Mouse (Mus musculus) kidney, embryonic 16.5 days (tissue): ENCODE measurements around the gene Olfr433. TPM values are rescaled to one million over a fixed set of nuclear protein-coding genes. Genes with fewer than 3 reads are reported as not detected.
"Not testable (repeated sequence)": the region's sequence is repeated elsewhere in the genome, so short reads cannot be mapped to it uniquely, and the experiment has no call there.

Experiments used
- ATAC-seq: fragments of 200-750 bp; cut with Nextera tagmentation; 2 replicates; pipeline ENCODE4 v1.8.0; 2017; ENCODE audit warnings: moderate TSS enrichment; ENCODE audit not compliant: low FRiP score, low TSS enrichment
- H3K27ac ChIP-seq: fragments of 300-500 bp; sonication (generic); 2 replicates; pipeline ENCODE4 v1.5.1; 2014; ENCODE audit warnings: low read length
- H3K27me3 ChIP-seq: fragments of 300-500 bp; sonication (generic); 2 replicates; pipeline ENCODE4 v1.6.1; 2014; ENCODE audit warnings: low read length, control low read depth, mixed read lengths; ENCODE audit not compliant: insufficient read depth
- H3K36me3 ChIP-seq: fragments of 300-500 bp; sonication (generic); 2 replicates; pipeline ENCODE4 v1.6.1; 2014; ENCODE audit warnings: low read length, control low read depth, mixed read lengths; ENCODE audit not compliant: insufficient read depth
- H3K4me1 ChIP-seq: fragments of 300-500 bp; sonication (generic); 2 replicates; pipeline ENCODE4 v1.6.1; 2014; ENCODE audit warnings: low read length, control low read depth, mixed read lengths; ENCODE audit not compliant: insufficient read depth
- H3K4me2 ChIP-seq: fragments of 300-500 bp; sonication (generic); replicated peaks from 2 replicates; pipeline ENCODE4 v1.6.1; 2014; ENCODE audit warnings: low read depth, low read length
- H3K4me3 ChIP-seq: fragments of 300-500 bp; sonication (generic); 2 replicates; pipeline ENCODE4 v1.5.1; 2014; ENCODE audit warnings: mild to moderate bottlenecking, low read length
- H3K9ac ChIP-seq: fragments of 300-500 bp; sonication (generic); replicated peaks from 2 replicates; pipeline ENCODE4 v1.6.1; 2014; ENCODE audit warnings: low read length
- H3K9me3 ChIP-seq: fragments of 300-500 bp; sonication (generic); 2 replicates; pipeline ENCODE4 v1.6.1; 2016; ENCODE audit warnings: low read length, control low read depth
- WGBS: fragments of 180-500 bp; shearing (Covaris S2); extraction: QIAGEN DNeasy Blood & Tissue Kit; methylation state at CpG from one replicate; pipeline ENCODE4 v1.1.7; 2014; 5-methylcytosine and 5-hydroxymethylcytosine counted together
- polyA plus RNA-seq: library from polyadenylated mRNA; unstranded; fragments of >200 nt; fragmentation: Nextera tagmentation; extraction: Ambion mirVana; gene quantifications from 2 replicates; pipeline ENCODE4 v1.2.1, GENCODE M21; 2015

Olfr433 gene
- polyA plus RNA-seq, 1 experiment from 2014 or later: 0.06 TPM

DNA sequence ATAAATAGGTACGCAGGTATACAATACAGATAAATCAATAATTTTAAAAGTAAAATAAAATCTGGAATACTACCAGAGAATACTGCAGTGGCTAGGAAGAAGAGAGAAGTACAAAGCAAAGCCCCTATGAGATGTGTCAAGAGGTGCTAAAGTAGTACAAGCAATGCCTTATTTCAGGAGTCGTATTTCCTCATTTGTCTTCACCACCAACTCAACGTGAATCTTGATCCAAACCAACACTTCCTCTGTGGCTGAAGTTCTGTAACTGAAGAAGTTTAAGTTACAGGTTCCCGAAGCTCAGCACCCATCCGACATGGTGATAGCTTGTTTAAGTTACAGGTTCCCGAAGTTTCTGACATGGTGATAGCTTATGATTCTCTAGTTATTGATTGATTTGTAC is 7.7 kb downstream of the Olfr433 start:
- not testable (repeated sequence) for ATAC-seq

DNA sequence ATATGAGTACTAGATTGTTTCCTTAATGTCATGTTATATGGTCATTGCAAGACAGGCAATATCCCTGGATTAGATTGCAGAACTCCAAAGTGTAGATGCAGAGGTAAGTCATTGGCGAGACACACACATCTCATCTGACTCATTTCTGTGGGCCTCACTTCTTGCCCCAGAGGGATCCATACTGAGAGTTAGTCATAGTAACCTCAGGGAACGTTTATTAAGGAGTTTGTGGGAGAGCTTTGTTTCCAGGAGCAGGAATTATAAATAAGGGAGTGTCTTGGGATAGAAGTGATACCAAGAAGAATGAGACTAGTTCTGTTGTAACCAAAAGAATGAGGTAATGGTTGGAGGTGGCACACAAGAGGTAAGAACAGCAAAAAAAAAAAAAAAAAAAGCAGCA is 8.4 kb downstream of the Olfr433 start, which contains the start of gene Olfr432:
Gene Olfr432, plus strand, starts transcription at position 313 of the 400 bp plus-strand sequence.
- WGBS: 65% methylated on average over 2 of the region's 2 CpGs
- H3K4me3 ChIP-seq: no peak within 1 kb of the TSS
- H3K27ac ChIP-seq: no peak within 1 kb of the TSS
- H3K36me3 ChIP-seq: no peaks in the 10 kb centered on the region
- H3K9ac ChIP-seq: no peak within 1 kb of the TSS
- H3K4me2 ChIP-seq: no peak within 1 kb of the TSS
- no peaks in the 10 kb centered on the region for H3K4me1 ChIP-seq
- H3K27me3 ChIP-seq: no peaks in the 10 kb centered on the region
- H3K9me3 ChIP-seq: no peaks in the 10 kb centered on the region
- no peak for ATAC-seq

More for the DNA sequence above, 7.7 kb downstream of the Olfr433 start:
- not testable (repeated sequence) for H3K36me3 ChIP-seq, H3K4me2 ChIP-seq, H3K9me3 ChIP-seq, H3K4me1 ChIP-seq, H3K4me3 ChIP-seq, H3K27me3 ChIP-seq, H3K27ac ChIP-seq, H3K9ac ChIP-seq
- 63% methylated on average over 6 of the region's 6 CpGs for whole genome bisulfite sequencing

DNA sequence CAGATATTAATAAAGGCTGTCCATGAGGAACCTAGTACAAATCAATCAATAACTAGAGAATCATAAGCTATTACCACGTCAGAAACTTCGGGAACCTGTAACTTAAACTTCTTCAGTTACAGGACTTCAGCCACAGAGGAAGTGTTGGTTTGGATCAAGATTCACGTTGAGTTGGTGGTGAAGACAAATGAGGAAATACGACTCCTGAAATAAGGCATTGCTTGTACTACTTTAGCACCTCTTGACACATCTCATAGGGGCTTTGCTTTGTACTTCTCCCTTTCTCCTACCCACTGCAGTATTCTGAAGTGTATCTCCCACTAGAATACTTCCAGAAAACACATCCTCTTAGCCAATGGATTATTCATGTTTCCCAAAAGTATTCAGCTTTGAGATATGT is 8.9 kb downstream of the Olfr433 start:
- not testable (repeated sequence) for H3K9me3 ChIP-seq, H3K4me1 ChIP-seq, H3K27ac ChIP-seq, H3K4me2 ChIP-seq, H3K4me3 ChIP-seq, H3K36me3 ChIP-seq, H3K27me3 ChIP-seq, H3K9ac ChIP-seq, ATAC-seq
- WGBS: 50% methylated on average over 4 of the region's 4 CpGs

DNA sequence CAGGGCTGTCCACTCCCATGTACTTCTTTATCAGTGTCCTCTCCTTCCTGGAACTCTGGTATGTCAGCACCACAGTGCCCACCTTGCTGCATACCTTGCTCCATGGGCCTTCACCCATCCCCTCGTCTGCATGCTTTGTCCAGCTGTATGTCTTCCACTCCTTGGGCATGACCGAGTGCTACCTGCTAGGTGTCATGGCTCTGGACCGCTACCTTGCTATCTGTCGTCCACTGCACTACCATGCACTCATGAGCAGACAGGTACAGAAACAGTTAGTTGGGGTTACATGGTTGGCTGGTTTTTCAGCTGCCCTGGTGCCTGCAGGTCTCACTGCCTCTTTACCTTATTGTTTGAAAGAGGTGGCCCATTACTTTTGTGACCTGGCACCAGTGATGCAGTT is 10.0 kb downstream of the Olfr433 start:
- WGBS: 67% methylated on average over 4 of the region's 4 CpGs
- no peak for ATAC-seq
- no peak overlapping the region for H3K4me3 ChIP-seq

DNA sequence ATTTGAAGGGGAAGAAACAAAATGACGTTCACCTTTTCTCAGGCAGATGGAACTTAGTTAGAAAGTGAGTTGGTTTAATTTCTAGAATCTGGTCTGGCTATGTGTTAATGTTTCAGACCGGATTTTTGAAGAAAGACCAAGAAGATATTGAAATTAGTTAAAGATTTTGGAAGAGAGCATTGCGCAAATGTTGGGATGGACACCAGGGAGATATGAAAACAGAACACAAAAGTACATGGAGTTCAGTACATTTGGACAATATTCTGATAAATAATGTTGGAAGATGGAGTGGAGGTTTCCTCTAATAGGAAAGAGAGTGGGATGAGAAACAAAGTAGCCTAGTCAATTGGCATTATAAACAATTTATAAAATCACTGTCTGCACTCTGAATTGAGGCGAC is 11.0 kb downstream of the Olfr433 start:
- H3K27ac ChIP-seq: no peak overlapping the region
- no peaks in the 10 kb centered on the region for H3K4me1 ChIP-seq
- no peak for ATAC-seq
- H3K4me2 ChIP-seq: no peak overlapping the region
- 91% methylated on average over 4 of the region's 4 CpGs for WGBS
- no peak overlapping the region for H3K9ac ChIP-seq
- H3K27me3 ChIP-seq: no peaks in the 10 kb centered on the region
- H3K4me3 ChIP-seq: no peak overlapping the region
- H3K36me3 ChIP-seq: no peaks in the 10 kb centered on the region
- no peaks in the 10 kb centered on the region for H3K9me3 ChIP-seq

More for the DNA sequence above, 10.0 kb downstream of the Olfr433 start:
- Histone ChIP-seq H3K9me3 (no peaks in the 10 kb centered on the region), H3K4me2 (no peak overlapping the region), H3K27me3 (no peaks in the 10 kb centered on the region), H3K27ac (no peak overlapping the region), H3K4me1 (no peaks in the 10 kb centered on the region), H3K36me3 (no peaks in the 10 kb centered on the region), H3K9ac (no peak overlapping the region)

DNA sequence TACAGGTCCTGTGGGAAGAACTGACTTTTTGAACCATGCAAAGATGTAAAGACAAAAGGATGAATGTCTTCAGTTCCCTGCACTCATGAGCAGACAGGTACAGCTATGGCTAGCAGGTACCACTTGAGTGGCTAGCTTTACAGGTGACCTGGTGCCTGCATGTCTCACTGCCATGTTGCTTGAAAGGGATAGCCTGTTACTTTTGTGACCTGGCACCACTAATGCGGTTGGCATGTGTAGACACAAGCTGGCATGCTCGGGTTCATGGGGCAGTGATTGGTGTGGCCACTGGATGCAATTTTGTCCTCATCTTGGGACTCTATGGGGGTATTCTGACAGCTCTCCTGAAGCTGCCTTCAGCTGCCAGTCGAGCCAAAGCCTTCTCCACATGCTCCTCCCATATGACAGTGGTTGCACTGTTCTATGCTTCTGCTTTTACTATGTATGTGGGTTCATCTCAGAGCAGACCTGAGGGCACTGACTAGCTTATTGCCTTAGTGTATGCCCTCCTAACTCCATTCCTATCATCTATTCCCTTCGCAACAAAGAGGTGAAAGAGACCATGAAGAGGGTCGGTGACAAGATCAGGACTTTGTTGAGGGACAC is 11.5 kb downstream of the Olfr433 start:
- no peaks in the 10 kb centered on the region for H3K36me3 ChIP-seq
- H3K4me2 ChIP-seq: no peak overlapping the region
- H3K9ac ChIP-seq: no peak overlapping the region
- H3K4me1 ChIP-seq: no peaks in the 10 kb centered on the region
- H3K4me3 ChIP-seq: no peak overlapping the region
- no peak overlapping the region for H3K27ac ChIP-seq
- no peaks in the 10 kb centered on the region for H3K27me3 ChIP-seq
- no peaks in the 10 kb centered on the region for H3K9me3 ChIP-seq
- no peak for ATAC-seq
- whole genome bisulfite sequencing: 86% methylated on average over 5 of the region's 5 CpGs

DNA sequence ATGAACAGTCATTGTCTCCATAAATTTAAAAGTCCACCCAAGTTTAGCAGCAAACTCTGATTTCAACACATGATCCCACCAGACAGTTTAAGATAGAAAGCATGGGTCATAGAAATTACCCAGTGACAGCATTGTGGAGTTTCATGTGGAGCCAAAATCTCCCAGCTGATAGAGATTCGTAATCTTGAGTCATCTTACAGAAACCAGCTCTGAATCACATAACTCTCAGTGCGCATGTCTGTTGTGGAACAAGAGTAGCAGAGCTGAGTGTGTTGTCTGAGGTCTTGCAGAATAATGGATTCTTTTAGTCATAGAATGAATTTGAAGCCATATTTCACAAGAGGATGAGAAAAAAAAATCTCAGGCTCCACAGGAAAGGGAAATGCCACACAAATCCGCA is 12.5 kb downstream of the Olfr433 start:
- 71% methylated on average over 3 of the region's 3 CpGs for WGBS
- Histone ChIP-seq H3K36me3 (no peaks in the 10 kb centered on the region), H3K4me3 (no peak overlapping the region), H3K9me3 (no peaks in the 10 kb centered on the region), H3K4me2 (no peak overlapping the region), H3K9ac (no peak overlapping the region), H3K4me1 (no peaks in the 10 kb centered on the region), H3K27ac (no peak overlapping the region), H3K27me3 (no peaks in the 10 kb centered on the region)
- no peak for ATAC-seq

DNA sequence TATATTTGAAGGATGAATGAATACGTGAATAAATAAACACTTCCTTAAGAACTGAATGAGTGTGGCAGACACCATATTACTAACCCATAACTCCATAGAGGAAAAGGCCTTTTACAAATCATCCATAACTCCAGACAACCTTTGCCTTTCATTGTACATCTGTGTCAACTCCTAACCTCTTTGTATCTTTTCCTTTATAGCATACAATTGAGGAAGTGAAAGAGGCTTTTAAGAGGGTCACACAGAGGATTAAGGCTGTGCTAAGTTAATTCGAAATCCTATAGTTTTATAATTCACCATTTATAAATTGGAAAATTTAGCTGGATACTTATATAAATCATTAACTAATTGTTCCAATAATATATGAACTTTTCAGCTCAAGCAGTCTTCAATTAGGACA is 14.7 kb downstream of the Olfr433 start:
- H3K4me1 ChIP-seq: no peaks in the 10 kb centered on the region
- ATAC-seq: no peak
- no peak overlapping the region for H3K27ac ChIP-seq
- H3K9ac ChIP-seq: no peak overlapping the region
- H3K4me3 ChIP-seq: no peak overlapping the region
- WGBS: 82% methylated on average over 2 of the region's 2 CpGs
- no peaks in the 10 kb centered on the region for H3K27me3 ChIP-seq
- H3K36me3 ChIP-seq: no peaks in the 10 kb centered on the region
- no peaks in the 10 kb centered on the region for H3K9me3 ChIP-seq
- no peak overlapping the region for H3K4me2 ChIP-seq

DNA sequence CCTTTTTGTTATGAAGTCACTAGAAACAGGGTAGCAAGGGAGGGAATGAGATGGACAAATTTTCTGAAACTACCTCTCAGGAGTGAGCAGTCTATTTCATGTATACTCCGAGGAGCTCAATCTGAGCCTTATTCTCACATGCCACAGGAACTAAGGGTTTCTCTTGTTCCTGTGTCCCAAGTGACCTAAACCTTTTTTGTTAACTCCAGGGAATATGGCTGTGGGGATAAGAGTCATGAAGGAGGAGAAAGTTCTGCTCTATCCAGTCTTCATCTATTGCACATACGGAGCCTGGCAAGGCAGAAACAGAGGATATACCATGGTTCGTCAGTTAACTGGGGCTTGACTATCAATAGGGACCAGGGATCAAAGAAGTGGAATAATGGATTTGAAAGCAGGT is 25.8 kb downstream of the Olfr433 start, which contains the start of gene Olfr430:
Gene Olfr430, plus strand, starts transcription at position 301 of the 400 bp plus-strand sequence.
- Histone ChIP-seq H3K9ac (no peak within 1 kb of the TSS), H3K27me3 (no peaks in the 10 kb centered on the region), H3K36me3 (no peaks in the 10 kb centered on the region), H3K4me3 (no peak within 1 kb of the TSS), H3K4me1 (no peaks in the 10 kb centered on the region), H3K27ac (no peak within 1 kb of the TSS), H3K9me3 (no peaks in the 10 kb centered on the region), H3K4me2 (no peak within 1 kb of the TSS)
- no peak for ATAC-seq
- WGBS: 88% methylated on average over 3 of the region's 3 CpGs

DNA sequence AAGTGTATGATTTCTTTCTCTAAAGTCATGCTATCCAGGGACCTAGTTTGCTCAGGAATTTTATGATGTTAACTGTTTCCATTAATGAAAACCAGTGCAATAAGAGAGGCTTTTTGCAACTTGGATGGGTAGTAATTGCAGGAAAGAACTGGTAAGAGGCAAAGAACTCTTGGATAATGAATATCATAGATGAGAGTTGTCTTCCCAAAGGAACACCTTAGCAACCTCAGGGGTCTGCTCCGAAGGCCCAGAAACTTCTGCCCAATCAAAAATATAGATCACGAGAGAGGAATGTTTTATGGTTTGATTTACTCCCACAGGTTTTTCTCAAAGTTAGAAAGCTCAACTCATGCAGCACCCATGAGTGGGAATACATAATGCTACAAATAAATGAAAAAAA is 43.5 kb downstream of the Olfr433 start, which contains the start of gene Olfr429:
Gene Olfr429, plus strand, starts transcription at position 301 of the 400 bp plus-strand sequence.
- WGBS: 86% methylated on average over 2 of the region's 2 CpGs
- ATAC-seq: no peak
- H3K36me3 ChIP-seq: no peaks in the 10 kb centered on the region
- no peak within 1 kb of the TSS for H3K9ac ChIP-seq
- no peaks in the 10 kb centered on the region for H3K27me3 ChIP-seq
- no peaks in the 10 kb centered on the region for H3K4me1 ChIP-seq
- no peak within 1 kb of the TSS for H3K4me3 ChIP-seq
- no peak within 1 kb of the TSS for H3K4me2 ChIP-seq
- H3K9me3 ChIP-seq: no peaks in the 10 kb centered on the region
- no peak within 1 kb of the TSS for H3K27ac ChIP-seq
